8 mouse cellular contexts compared by ENCODE assay signal in the genomic region with DNA sequence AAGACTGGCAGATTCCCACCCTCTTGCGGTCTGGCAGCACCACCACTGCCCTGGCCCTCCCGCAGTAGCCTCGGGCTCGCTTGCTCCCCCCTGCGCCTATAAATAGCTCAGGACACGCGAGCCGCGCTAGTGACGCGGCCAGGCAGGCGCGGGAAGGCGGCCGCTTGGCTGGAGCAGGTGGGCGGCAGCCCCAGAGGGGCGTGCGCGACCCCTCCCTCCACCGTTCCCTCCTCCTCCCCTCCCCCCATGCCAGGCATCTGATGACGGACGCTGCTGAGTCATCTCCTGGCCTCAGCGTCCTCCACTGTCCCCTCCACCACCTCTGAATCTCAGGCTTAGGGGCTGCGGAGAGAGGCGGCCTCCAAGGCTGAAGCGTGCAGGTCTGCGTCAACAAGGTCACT. TPM values are rescaled to one million over a fixed set of nuclear protein-coding genes. Genes with fewer than 3 reads are reported as not detected.
DNase-seq lines count a peak whose midpoint lies in the region; ATAC-seq and TF ChIP-seq lines count a peak whose summit lies in the region.

No protein-coding gene starts in this region.

- H3K9ac ChIP-seq in forebrain, embryonic 12.5 days: peak overlapping the region; percentile 50
- H3K9ac ChIP-seq in hindbrain, postnatal 0 days (replicated peaks; ENCODE audit: low read length): peak overlapping the region; percentile 51
- H3K9ac ChIP-seq in stomach, embryonic 15.5 days: no peak overlapping the region

- peaks cover 4% of the 10 kb centered on the region for H3K36me3 ChIP-seq in forebrain, embryonic 12.5 days (replicated peaks)
- H3K36me3 ChIP-seq in hindbrain, postnatal 0 days (ENCODE audit: insufficient read depth, low read length): peaks cover 3% of the 10 kb centered on the region; the same call in 1 of the 2 replicates
- H3K36me3 ChIP-seq in stomach, embryonic 15.5 days: peaks cover 4% of the 10 kb centered on the region

- DNase-seq in layer of hippocampus, adult 2 months (ENCODE audit: low spot score in 2 of 2): no peak
- DNase-seq in layer of hippocampus, adult 18-20 months (ENCODE audit: low spot score in 2 of 2): no peak
- peak; percentile 84 for DNase-seq in brain, adult 2 months (ENCODE audit: low read depth, low spot score)
- peak; percentile 81 for DNase-seq in hindbrain, postnatal 0 days (ENCODE audit: low spot score)
- peak; percentile 21 for DNase-seq in lung, postnatal 36 days
- DNase-seq in spleen, postnatal 14 days (ENCODE audit: low spot score in 2 of 2): no peak

- H3K4me3 ChIP-seq in layer of hippocampus, adult 2 months: peak overlapping the region; percentile 56
- peak overlapping the region; percentile 37 for H3K4me3 ChIP-seq in forebrain, embryonic 12.5 days (replicated peaks)
- peak overlapping the region; percentile 37 for H3K4me3 ChIP-seq in hindbrain, postnatal 0 days (ENCODE audit: low read length)
- H3K4me3 ChIP-seq in stomach, embryonic 15.5 days (replicated peaks): peak overlapping the region; percentile 32

- peak overlapping the region; percentile 81 for H3K4me2 ChIP-seq in forebrain, embryonic 12.5 days
- peak overlapping the region; percentile 67 for H3K4me2 ChIP-seq in hindbrain, postnatal 0 days (ENCODE audit: low read depth, low read length)
- peak overlapping the region; percentile 66 for H3K4me2 ChIP-seq in stomach, embryonic 15.5 days

- peak; percentile 77 for ATAC-seq in forebrain, embryonic 12.5 days (ENCODE audit: low FRiP score)
- ATAC-seq in hindbrain, postnatal 0 days: peak; percentile 76
- ATAC-seq in stomach, embryonic 15.5 days (ENCODE audit: insufficient read depth, low FRiP score, low read depth): peak; percentile 45; the same call in 1 of the 2 replicates

- H3K27me3 ChIP-seq in forebrain, embryonic 12.5 days: peaks cover 30% of the 10 kb centered on the region
- H3K27me3 ChIP-seq in hindbrain, postnatal 0 days (ENCODE audit: insufficient read depth, low read length): no peaks in the 10 kb centered on the region
- peaks cover 17% of the 10 kb centered on the region; the same call in 1 of the 2 replicates for H3K27me3 ChIP-seq in stomach, embryonic 15.5 days (replicated peaks)

- under 1% methylated on average over 24 of the region's 27 CpGs for WGBS in forebrain, embryonic 12.5 days
- whole genome bisulfite sequencing in hindbrain, postnatal 0 days: 1% methylated on average over 27 of the region's 27 CpGs
- WGBS in stomach, embryonic 15.5 days: 1% methylated on average over 25 of the region's 27 CpGs

- TF ChIP-seq CTCF in layer of hippocampus, adult 2 months (conservative IDR thresholded peaks at IDR 0.05): 0 out of 2 replicates have a peak, but pooled peaks have one; percentile 15
- TF ChIP-seq CTCF in hindbrain, postnatal 0 days (IDR thresholded peaks at IDR 0.05; ENCODE audit: low read depth): peak; percentile 27

- H3K4me1 ChIP-seq in forebrain, embryonic 12.5 days: peaks cover 22% of the 10 kb centered on the region
- peaks cover 7% of the 10 kb centered on the region for H3K4me1 ChIP-seq in hindbrain, postnatal 0 days (ENCODE audit: insufficient read depth, low read length)
- H3K4me1 ChIP-seq in stomach, embryonic 15.5 days: peaks cover 14% of the 10 kb centered on the region

- H3K27ac ChIP-seq in layer of hippocampus, adult 2 months: peak overlapping the region; percentile 72
- no peak overlapping the region for H3K27ac ChIP-seq in forebrain, embryonic 12.5 days
- H3K27ac ChIP-seq in hindbrain, postnatal 0 days: peak overlapping the region; percentile 51; the same call in 1 of the 2 replicates
- H3K27ac ChIP-seq in stomach, embryonic 15.5 days: no peak overlapping the region

- H3K9me3 ChIP-seq in forebrain, embryonic 12.5 days: no peaks in the 10 kb centered on the region
- H3K9me3 ChIP-seq in hindbrain, postnatal 0 days (ENCODE audit: low read length): no peaks in the 10 kb centered on the region
- no peaks in the 10 kb centered on the region for H3K9me3 ChIP-seq in stomach, embryonic 15.5 days

RNA-seq across cellular contexts. Expression of gene Rpl19, which starts 9.5 kb away (rescaled TPM):
- total RNA-seq in layer of hippocampus, adult 2 months (2021): 100 to 1,000 TPM; 615 to 621 TPM
- 100 to 1,000 TPM; 601 to 664 TPM for total RNA-seq in layer of hippocampus, adult 18-20 months (2021)
- polyA plus RNA-seq in forebrain, embryonic 12.5 days (2016; fragmentation: Nextera tagmentation; extraction: Ambion mirVana): 737 and 747 TPM in 2 replicates
- total RNA-seq in hindbrain, postnatal 0 days (2014; rRNA removed): 462 and 515 TPM in 2 replicates
- 650 and 673 TPM in 2 replicates for polyA plus RNA-seq in hindbrain, postnatal 0 days (2015; fragmentation: Nextera tagmentation; extraction: Ambion mirVana)
- polyA plus RNA-seq in stomach, embryonic 15.5 days (2015; fragmentation: Nextera tagmentation; extraction: Ambion mirVana): 855 and 1,061 TPM in 2 replicates

RNA-seq across cellular contexts. Expression of gene Cacnb1, which starts 13.1 kb away (rescaled TPM):
- total RNA-seq in layer of hippocampus, adult 2 months (2021): 100 to 1,000 TPM; 139 to 142 TPM
- 100 to 1,000 TPM; 148 to 155 TPM for total RNA-seq in layer of hippocampus, adult 18-20 months (2021)
- 22.5 and 29.3 TPM in 2 replicates for polyA plus RNA-seq in forebrain, embryonic 12.5 days (2016; fragmentation: Nextera tagmentation; extraction: Ambion mirVana)
- 83.4 and 84.4 TPM in 2 replicates for total RNA-seq in hindbrain, postnatal 0 days (2014; rRNA removed)
- polyA plus RNA-seq in hindbrain, postnatal 0 days (2015; fragmentation: Nextera tagmentation; extraction: Ambion mirVana): 43.1 and 51.0 TPM in 2 replicates
- polyA plus RNA-seq in stomach, embryonic 15.5 days (2015; fragmentation: Nextera tagmentation; extraction: Ambion mirVana): 7.3 and 9.5 TPM in 2 replicates

RNA-seq across cellular contexts. Expression of gene Stac2, which starts 17.3 kb away (rescaled TPM):
- total RNA-seq in layer of hippocampus, adult 2 months (2021): 10 to 100 TPM; 50.2 to 50.8 TPM
- total RNA-seq in layer of hippocampus, adult 18-20 months (2021): 10 to 100 TPM; 45.7 to 55.2 TPM
- polyA plus RNA-seq in forebrain, embryonic 12.5 days (2016; fragmentation: Nextera tagmentation; extraction: Ambion mirVana): 1.6 TPM in 2 replicates
- 4.4 and 6.9 TPM in 2 replicates for total RNA-seq in hindbrain, postnatal 0 days (2014; rRNA removed)
- polyA plus RNA-seq in hindbrain, postnatal 0 days (2015; fragmentation: Nextera tagmentation; extraction: Ambion mirVana): 5.8 and 6.1 TPM in 2 replicates
- polyA plus RNA-seq in stomach, embryonic 15.5 days (2015; fragmentation: Nextera tagmentation; extraction: Ambion mirVana): 0.21 and 0.41 TPM in 2 replicates

RNA-seq across cellular contexts. Expression of gene Arl5c, which starts 40.0 kb away (rescaled TPM):
- 1 to 10 TPM; 1.4 to 1.7 TPM for total RNA-seq in layer of hippocampus, adult 2 months (2021)
- under 1 TPM; 0.76 to 0.94 TPM for total RNA-seq in layer of hippocampus, adult 18-20 months (2021)
- 7.0 and 7.8 TPM in 2 replicates for polyA plus RNA-seq in forebrain, embryonic 12.5 days (2016; fragmentation: Nextera tagmentation; extraction: Ambion mirVana)
- 2.0 and 2.6 TPM in 2 replicates for total RNA-seq in hindbrain, postnatal 0 days (2014; rRNA removed)
- 3.6 and 4.8 TPM in 2 replicates for polyA plus RNA-seq in hindbrain, postnatal 0 days (2015; fragmentation: Nextera tagmentation; extraction: Ambion mirVana)
- polyA plus RNA-seq in stomach, embryonic 15.5 days (2015; fragmentation: Nextera tagmentation; extraction: Ambion mirVana): 8.2 and 13.4 TPM in 2 replicates

RNA-seq across cellular contexts. Expression of gene Plxdc1, which starts 49.7 kb away (rescaled TPM):
- 10 to 100 TPM in 1 of 2 experiments, 1 to 10 TPM in 1; 9.0 to 10.3 TPM for total RNA-seq in layer of hippocampus, adult 2 months (2021)
- 10 to 100 TPM; 10.3 to 14.4 TPM for total RNA-seq in layer of hippocampus, adult 18-20 months (2021)
- 0.22 and 0.33 TPM in 2 replicates for polyA plus RNA-seq in forebrain, embryonic 12.5 days (2016; fragmentation: Nextera tagmentation; extraction: Ambion mirVana)
- total RNA-seq in hindbrain, postnatal 0 days (2014; rRNA removed): 1.5 and 3.8 TPM in 2 replicates
- polyA plus RNA-seq in hindbrain, postnatal 0 days (2015; fragmentation: Nextera tagmentation; extraction: Ambion mirVana): 4.2 and 4.6 TPM in 2 replicates
- polyA plus RNA-seq in stomach, embryonic 15.5 days (2015; fragmentation: Nextera tagmentation; extraction: Ambion mirVana): 0.73 and 1.0 TPM in 2 replicates

Comparison
In these comparisons a context has a peak if more than half of its experiments do, and no peak if none do; other contexts are left out.
1. DNase-seq: peak in brain, adult 2 months (single experiment), hindbrain, postnatal 0 days (single experiment) and lung, postnatal 36 days (single experiment); none in layer of hippocampus, adult 2 months (0 of 2), layer of hippocampus, adult 18-20 months (0 of 2) and spleen, postnatal 14 days (0 of 2).
2. H3K27ac ChIP-seq: peak in layer of hippocampus, adult 2 months (single experiment) and hindbrain, postnatal 0 days (single experiment); none in forebrain, embryonic 12.5 days (single experiment) and stomach, embryonic 15.5 days (single experiment).
3. Peak in every context shown above with its lines, with median percentiles within 50 percentile points of each other: H3K4me3 ChIP-seq, ATAC-seq and H3K4me2 ChIP-seq.